Mouse (Mus musculus) intestine, postnatal 0 days (tissue): ENCODE data around the gene Asic2. TPM values are rescaled to one million over a fixed set of nuclear protein-coding genes. Genes with fewer than 3 reads are reported as not detected.

Experiments
- ATAC-seq: fragments of 200-750 bp; cut with Nextera tagmentation; 2 replicates; pipeline ENCODE4 v1.8.0; 2017; ENCODE audit warnings: mild to moderate bottlenecking, moderate TSS enrichment, moderate library complexity
- H3K27ac ChIP-seq: fragments of 300-500 bp; sonication (generic); 2 replicates; pipeline ENCODE4 v1.5.1; 2014; ENCODE audit warnings: mild to moderate bottlenecking, low read depth, low read length, moderate library complexity
- H3K27me3 ChIP-seq: fragments of 300-500 bp; sonication (generic); replicated peaks from 2 replicates; pipeline ENCODE4 v1.6.1; 2014; ENCODE audit warnings: low read length, mixed read lengths; ENCODE audit not compliant: control insufficient read depth, insufficient read depth
- H3K36me3 ChIP-seq: fragments of 300-500 bp; sonication (generic); 2 replicates; pipeline ENCODE4 v1.6.1; 2014; ENCODE audit warnings: mild to moderate bottlenecking, moderate library complexity; ENCODE audit not compliant: control insufficient read depth, insufficient read depth
- H3K4me1 ChIP-seq: fragments of 300-500 bp; sonication (generic); replicated peaks from 2 replicates; pipeline ENCODE4 v1.6.1; 2014; ENCODE audit warnings: antibody characterized with exemption, low read length, mixed read lengths; ENCODE audit not compliant: control insufficient read depth, insufficient read depth
- H3K4me2 ChIP-seq: fragments of 300-500 bp; sonication (generic); replicated peaks from 2 replicates; pipeline ENCODE4 v1.6.1; 2014; ENCODE audit warnings: low read depth, mild to moderate bottlenecking, moderate library complexity
- H3K4me3 ChIP-seq: fragments of 300-500 bp; sonication (generic); 2 replicates; pipeline ENCODE4 v1.5.1; 2014; ENCODE audit warnings: low read depth, low read length
- H3K9ac ChIP-seq: fragments of 300-500 bp; sonication (generic); 2 replicates; pipeline ENCODE4 v1.6.1; 2014; ENCODE audit warnings: mild to moderate bottlenecking, low read depth, low read length
- H3K9me3 ChIP-seq: fragments of 300-500 bp; sonication (generic); 2 replicates; pipeline ENCODE4 v1.6.1; 2016; ENCODE audit warnings: mixed run types; ENCODE audit not compliant: control insufficient read depth
- CTCF ChIP-seq: sonication (generic); IDR thresholded peaks from 2 replicates; pipeline ENCODE4 v1.5.1; 2016; ENCODE audit warnings: low read depth, mild to moderate bottlenecking, control low read depth, antibody characterized with exemption, moderate library complexity
- WGBS: fragments of 180-500 bp; shearing (Covaris S2); extraction: QIAGEN DNeasy Blood & Tissue Kit; methylation state at CpG from one replicate; pipeline ENCODE4 v1.1.7; 2014; 5-methylcytosine and 5-hydroxymethylcytosine counted together
- polyA plus RNA-seq: library from polyadenylated mRNA; unstranded; fragments of >200 nt; fragmentation: Nextera tagmentation; extraction: Ambion mirVana; gene quantifications from 2 replicates; pipeline ENCODE4 v1.2.1, GENCODE M21; 2015

Asic2 gene
- polyA plus RNA-seq, 1 experiment from 2014 or later: 0.55 TPM

GRCm38 (mm10) chr11:81418027-81418426 lies 550.2 kb downstream of the Asic2 start:
- Histone ChIP-seq H3K27me3 (no peaks in the 10 kb centered on the region), H3K9ac (no peak overlapping the region), H3K4me1 (no peaks in the 10 kb centered on the region), H3K4me2 (no peak overlapping the region), H3K36me3 (no peaks in the 10 kb centered on the region), H3K9me3 (no peaks in the 10 kb centered on the region), H3K4me3 (no peak overlapping the region), H3K27ac (no peak overlapping the region)
- WGBS: 93% methylated on average over 4 of the region's 4 CpGs
- TF ChIP-seq CTCF: no peak
- ATAC-seq: no peak

DNA sequence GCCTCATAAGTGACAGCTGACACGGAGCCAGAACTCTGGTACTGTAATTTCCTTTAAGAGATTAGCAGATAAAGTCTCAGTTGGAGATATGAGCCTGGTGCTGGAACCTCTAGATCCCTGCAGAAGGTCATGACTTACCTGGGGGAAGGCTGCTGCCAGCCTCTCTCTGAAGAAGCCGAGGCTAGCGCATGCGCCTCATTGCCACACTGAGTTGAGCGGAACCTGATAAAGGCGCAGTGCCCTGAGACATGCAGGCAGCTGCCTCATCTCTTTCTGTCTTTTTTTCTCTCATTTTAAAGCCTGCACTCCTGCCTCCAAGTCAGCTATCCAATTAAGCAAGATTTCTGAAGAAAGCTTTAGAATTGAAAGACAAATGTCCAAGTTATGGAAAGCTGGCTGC lies 551.9 kb downstream of the Asic2 start:
- Histone ChIP-seq H3K9ac (no peak overlapping the region), H3K4me2 (no peak overlapping the region), H3K9me3 (no peaks in the 10 kb centered on the region), H3K4me1 (no peaks in the 10 kb centered on the region), H3K27me3 (no peaks in the 10 kb centered on the region), H3K36me3 (no peaks in the 10 kb centered on the region), H3K4me3 (no peak overlapping the region), H3K27ac (no peak overlapping the region)
- no peak for TF ChIP-seq CTCF
- 79% methylated on average over 6 of the region's 6 CpGs for WGBS
- no peak for ATAC-seq

- TF ChIP-seq CTCF: no peak
- no peak overlapping the region for H3K4me2 ChIP-seq
- H3K9me3 ChIP-seq: no peaks in the 10 kb centered on the region
- ATAC-seq: no peak
- H3K27ac ChIP-seq: no peak overlapping the region
- 76% methylated on average over 2 of the region's 2 CpGs for WGBS
- no peaks in the 10 kb centered on the region for H3K4me1 ChIP-seq
- H3K9ac ChIP-seq: no peak overlapping the region
- H3K36me3 ChIP-seq: no peaks in the 10 kb centered on the region
- H3K4me3 ChIP-seq: no peak overlapping the region
- no peaks in the 10 kb centered on the region for H3K27me3 ChIP-seq
Measured at GRCm38 (mm10) chr11:81414596-81414995, 553.7 kb downstream of the Asic2 start.

DNA sequence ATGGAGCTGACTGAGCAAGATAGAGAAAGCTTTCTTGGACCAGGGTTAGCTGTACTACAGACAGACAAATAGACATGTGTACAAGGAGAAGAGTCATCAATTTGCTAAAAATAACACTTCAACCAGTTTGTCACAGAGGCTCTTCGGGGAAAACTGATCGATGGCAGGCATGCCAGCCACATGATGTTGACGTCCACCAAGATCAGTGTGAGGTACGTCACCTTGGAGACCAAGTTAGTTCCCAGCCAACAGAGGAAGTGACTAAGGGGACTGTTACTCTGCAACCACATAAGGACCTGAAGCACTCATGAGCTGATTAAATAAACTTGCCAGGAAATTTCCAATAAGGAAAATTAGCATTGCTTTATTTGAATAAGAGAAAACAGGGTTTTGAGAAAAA lies 557.0 kb downstream of the Asic2 start:
- TF ChIP-seq CTCF: no peak
- Histone ChIP-seq H3K4me2 (no peak overlapping the region), H3K4me1 (no peaks in the 10 kb centered on the region), H3K27ac (no peak overlapping the region), H3K27me3 (no peaks in the 10 kb centered on the region), H3K36me3 (no peaks in the 10 kb centered on the region), H3K9ac (no peak overlapping the region), H3K9me3 (no peaks in the 10 kb centered on the region), H3K4me3 (no peak overlapping the region)
- WGBS: 51% methylated on average over 4 of the region's 4 CpGs
- no peak for ATAC-seq

GRCm38 (mm10) chr11:81405951-81406350 lies 562.3 kb downstream of the Asic2 start:
- Histone ChIP-seq H3K36me3 (no peaks in the 10 kb centered on the region), H3K27ac (no peak overlapping the region), H3K4me2 (no peak overlapping the region), H3K9me3 (no peaks in the 10 kb centered on the region), H3K4me3 (no peak overlapping the region), H3K4me1 (no peaks in the 10 kb centered on the region), H3K9ac (no peak overlapping the region), H3K27me3 (no peaks in the 10 kb centered on the region)
- TF ChIP-seq CTCF: no peak
- no peak for ATAC-seq
- 98% methylated on average over 2 of the region's 2 CpGs for WGBS

GRCm38 (mm10) chr11:81402263-81402662 lies 566.0 kb downstream of the Asic2 start:
- Histone ChIP-seq H3K4me1 (no peaks in the 10 kb centered on the region), H3K27ac (no peak overlapping the region), H3K4me3 (no peak overlapping the region), H3K9me3 (no peaks in the 10 kb centered on the region), H3K9ac (no peak overlapping the region), H3K4me2 (no peak overlapping the region), H3K36me3 (no peaks in the 10 kb centered on the region), H3K27me3 (no peaks in the 10 kb centered on the region)
- TF ChIP-seq CTCF: no peak
- WGBS: 64% methylated on average over 8 of the region's 8 CpGs
- no peak for ATAC-seq

GRCm38 (mm10) chr11:81392855-81393254 lies 575.4 kb downstream of the Asic2 start:
- Histone ChIP-seq H3K4me1 (no peaks in the 10 kb centered on the region), H3K27ac (no peak overlapping the region), H3K4me3 (no peak overlapping the region), H3K9ac (no peak overlapping the region), H3K36me3 (no peaks in the 10 kb centered on the region), H3K9me3 (no peaks in the 10 kb centered on the region), H3K4me2 (no peak overlapping the region), H3K27me3 (no peaks in the 10 kb centered on the region)
- no peak for ATAC-seq
- no peak for TF ChIP-seq CTCF
- 77% methylated on average over 9 of the region's 9 CpGs for WGBS
